Mouse (Mus musculus) erythroblast, adult 5-6 weeks (primary cell): ENCODE results near the gene Dtx3. TPM values are rescaled to one million over a fixed set of nuclear protein-coding genes. Genes with fewer than 3 reads are reported as not detected.

Source experiments
- ATAC-seq: replicated peaks from 2 replicates; pipeline ENCODE4 v1.8.0; 2016; ENCODE audit warnings: moderate number of reproducible peaks, mild to moderate bottlenecking, moderate TSS enrichment, inconsistent platforms; ENCODE audit not compliant: poor library complexity, low FRiP score, severe bottlenecking
- total RNA-seq, 2 experiments: library from RNA; stranded (forward) in 1 of 2; stranded (reverse) in 1 of 2; fragments of 150-400 nt in 1 of 2; fragments of 200-764, 138-1000 nt in 1 of 2; gene quantifications; 2 replicates each; pipeline versions ENCODE4 v1.2.3 to v1.2.4; 2015 to 2017; ENCODE audit warnings: low replicate concordance in 2 of 2

Gene Dtx3
- total RNA-seq, 2 experiments from 2014 or later: 9.4 to 10.4 TPM

GRCm38 (mm10) chr10:127188465-127189115 lies 6.9 kb downstream of the Dtx3 start:
- ATAC-seq: 0 out of 2 replicates have a peak, but pooled peaks have one; percentile 29

DNA sequence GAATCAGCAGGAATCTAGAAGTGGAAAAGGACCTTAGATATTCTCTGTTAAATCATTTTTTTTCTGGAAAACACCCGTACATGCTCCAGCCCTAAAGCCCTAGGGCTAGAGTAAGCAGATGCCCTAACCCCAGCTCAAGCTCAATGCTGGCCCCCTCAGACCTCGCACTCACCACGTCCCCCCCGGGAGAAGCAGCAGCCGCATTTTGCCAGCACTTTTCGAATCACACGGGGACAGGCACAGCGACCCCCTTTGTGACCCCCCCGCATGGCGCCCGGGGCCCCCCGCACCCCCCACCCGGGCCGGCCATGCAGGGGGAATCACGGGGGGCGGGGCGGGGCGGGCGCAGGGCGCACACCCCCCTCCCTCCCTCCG lies 7.5 kb downstream of the Dtx3 start:
- no peak for ATAC-seq

GRCm38 (mm10) chr10:127187371-127188078 lies 8.0 kb downstream of the Dtx3 start:
- no peak for ATAC-seq

GRCm38 (mm10) chr10:127186451-127186850 lies 9.1 kb downstream of the Dtx3 start:
- ATAC-seq: no peak

- ATAC-seq: no peak
Observed at GRCm38 (mm10) chr10:127185506-127185905, 10.0 kb downstream of the Dtx3 start.

DNA sequence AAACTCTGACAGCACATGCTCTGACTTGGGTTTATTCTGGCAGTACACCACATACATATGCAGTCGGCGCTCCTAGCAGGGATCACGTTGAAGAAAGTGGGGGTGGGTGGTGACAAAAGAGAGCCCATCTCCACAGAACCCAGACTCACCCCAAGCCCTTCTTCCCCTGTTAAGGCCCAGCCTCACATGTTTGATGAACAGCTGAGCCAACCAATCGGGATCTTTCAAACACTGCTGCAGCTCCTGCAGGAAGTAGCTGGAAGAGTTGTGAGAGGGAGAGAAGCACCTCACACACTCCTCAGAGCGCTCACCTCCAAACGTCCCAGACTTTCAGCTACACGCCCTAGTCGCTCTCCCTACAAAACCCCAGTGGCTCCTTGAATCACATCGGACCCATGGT lies 10.4 kb downstream of the Dtx3 start:
- ATAC-seq: no peak

DNA sequence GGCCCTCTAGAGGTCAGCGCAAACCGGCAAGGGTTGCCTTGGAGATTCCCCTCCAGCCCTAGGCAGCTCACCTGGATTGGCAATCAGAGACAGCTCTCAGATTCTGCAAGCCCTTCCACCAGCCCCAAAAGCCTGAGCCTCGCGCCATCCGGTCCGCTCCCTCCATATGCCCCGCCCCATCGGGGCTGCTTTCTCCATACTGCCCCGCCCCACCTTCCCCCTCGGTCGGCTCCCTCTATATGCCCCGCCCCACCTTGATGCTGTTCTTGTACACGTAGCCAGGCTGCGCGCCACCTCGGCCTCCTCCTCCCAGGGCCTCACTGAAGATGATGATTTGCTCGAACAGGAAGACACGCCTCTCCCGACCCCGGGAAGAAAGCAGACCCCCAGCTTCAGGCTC lies 11.8 kb downstream of the Dtx3 start:
- ATAC-seq: no peak

- ATAC-seq: no peak
Observed at GRCm38 (mm10) chr10:127182624-127183023, 12.9 kb downstream of the Dtx3 start.

GRCm38 (mm10) chr10:127181566-127181965 lies 14.0 kb downstream of the Dtx3 start:
- ATAC-seq: no peak

DNA sequence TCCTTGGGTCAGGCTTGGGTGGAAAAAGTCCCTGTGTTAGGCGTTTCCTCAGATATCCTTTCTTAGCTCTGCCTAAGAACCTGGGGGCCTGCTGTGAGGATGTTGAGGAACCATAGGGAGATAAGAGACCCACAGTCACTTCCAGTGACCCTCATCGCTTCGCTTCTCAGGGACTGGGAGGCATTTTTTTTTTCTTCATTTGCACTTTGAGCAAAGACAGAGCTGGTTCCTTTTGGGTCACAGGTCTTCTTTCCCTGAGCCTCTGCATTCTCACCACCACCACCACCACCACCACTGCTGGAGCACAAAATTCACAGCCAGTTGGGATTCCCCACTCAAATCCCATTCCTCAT lies 14.9 kb downstream of the Dtx3 start:
- ATAC-seq: no peak

DNA sequence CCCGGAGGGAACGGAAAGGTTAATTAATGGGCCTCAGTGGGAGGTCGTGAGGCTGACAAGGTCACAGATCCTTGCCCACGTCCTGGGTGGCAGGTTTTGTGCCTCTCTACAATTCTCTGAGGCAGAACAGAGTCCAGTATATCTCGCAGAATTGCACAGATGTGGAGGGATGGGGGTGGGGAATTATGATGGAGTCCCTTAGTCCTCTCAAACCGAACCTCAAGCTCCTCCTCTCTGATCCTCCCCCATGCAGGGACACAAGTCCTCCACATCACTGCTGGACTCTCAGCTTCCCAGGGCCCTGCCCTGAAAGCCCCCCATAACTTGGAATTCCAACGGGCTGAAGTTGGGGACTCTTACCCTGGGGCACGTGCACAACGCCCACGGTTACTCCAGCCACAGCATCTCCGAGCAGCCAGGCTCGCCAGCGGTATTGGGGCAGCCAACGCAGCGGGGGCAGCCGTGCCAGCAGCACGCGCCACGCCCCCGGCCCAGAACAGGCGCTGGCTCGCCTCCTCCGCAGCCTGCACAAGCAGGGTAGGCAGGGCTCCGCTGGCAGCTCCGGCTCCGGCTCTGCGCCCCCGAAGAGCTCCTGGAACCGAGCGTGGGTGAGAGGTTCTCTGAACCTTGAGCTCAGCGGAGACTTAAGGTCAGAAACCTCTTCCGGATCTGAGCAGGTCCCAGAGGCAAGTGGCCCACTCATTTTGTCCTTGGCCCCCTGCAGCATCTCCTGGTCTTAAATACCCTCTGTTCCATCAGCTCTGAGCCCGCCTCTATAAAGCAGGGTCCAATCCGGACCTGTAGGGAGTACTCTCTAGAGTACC lies 15.4 kb downstream of the Dtx3 start, which contains the start of gene Slc26a10:
Gene Slc26a10 (minus strand): TSS at position 775 of the 824 bp plus-strand sequence.
- ATAC-seq: no peak

- ATAC-seq: no peak
Observed at GRCm38 (mm10) chr10:127178286-127179027, 17.1 kb downstream of the Dtx3 start.

DNA sequence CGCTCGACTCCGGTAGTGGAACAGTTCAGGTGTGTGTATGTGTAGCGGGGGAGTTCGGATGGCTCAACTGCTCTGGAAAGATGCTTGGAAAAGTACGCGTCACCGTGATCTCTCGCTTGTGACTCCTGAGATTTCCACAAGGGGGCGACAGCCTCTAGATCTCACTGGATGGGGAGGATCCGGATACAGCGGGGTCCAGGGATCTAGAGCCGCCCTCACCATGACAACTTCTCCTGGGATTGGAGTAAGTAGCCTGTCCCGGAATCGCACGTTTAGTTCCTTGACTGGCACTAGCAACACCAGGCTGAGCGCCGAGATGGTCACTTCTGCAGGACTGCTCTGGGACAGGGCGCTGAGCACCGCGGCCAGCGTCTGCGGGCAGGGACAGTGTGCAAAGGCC lies 17.8 kb downstream of the Dtx3 start:
- ATAC-seq: peak; percentile 78

DNA sequence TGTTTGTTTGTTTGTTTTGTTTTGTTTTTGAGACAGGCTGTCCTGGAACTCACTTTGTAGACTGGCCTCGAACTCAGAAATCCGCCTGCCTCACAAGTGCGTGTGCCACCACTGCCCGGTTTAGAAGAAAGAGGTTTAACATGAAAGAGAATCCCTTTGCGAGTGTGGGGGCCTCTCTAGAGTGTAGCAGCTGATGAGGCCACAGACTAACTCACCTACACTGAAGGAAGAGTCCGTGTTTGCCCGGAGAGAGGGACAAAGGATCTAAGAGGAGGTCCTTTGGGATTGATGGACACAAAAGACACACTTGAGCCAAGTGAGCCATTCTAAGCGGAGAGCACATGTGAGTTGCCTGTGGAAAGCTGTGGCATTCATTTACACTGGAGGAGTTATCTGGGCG lies 18.3 kb downstream of the Dtx3 start:
- ATAC-seq: peak; percentile 7; the same call in 1 of the 2 replicates

DNA sequence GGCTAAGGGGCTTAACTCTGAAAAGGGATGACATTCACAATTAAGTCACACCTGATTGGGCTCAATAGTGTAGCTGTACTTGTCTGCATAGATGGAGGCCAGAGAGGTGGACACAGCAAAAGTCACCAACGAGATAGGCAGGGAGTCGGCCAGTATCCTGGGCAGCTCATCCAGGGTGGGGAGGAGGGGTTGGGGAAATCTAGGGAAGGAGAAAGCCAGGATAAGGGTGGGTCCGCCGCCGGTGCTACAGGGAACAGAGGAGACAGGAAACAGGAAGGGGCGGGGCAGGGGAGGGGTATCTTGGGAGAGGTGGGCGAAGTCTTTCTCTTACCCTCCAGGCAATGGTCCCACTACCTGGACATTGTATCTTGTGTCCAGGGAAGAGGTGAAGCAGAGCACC lies 18.8 kb downstream of the Dtx3 start:
- ATAC-seq: no peak

- no peak for ATAC-seq
Observed at GRCm38 (mm10) chr10:127176228-127176627, 19.3 kb downstream of the Dtx3 start.

- ATAC-seq: no peak
Observed at GRCm38 (mm10) chr10:127174170-127174569, 21.4 kb downstream of the Dtx3 start.

DNA sequence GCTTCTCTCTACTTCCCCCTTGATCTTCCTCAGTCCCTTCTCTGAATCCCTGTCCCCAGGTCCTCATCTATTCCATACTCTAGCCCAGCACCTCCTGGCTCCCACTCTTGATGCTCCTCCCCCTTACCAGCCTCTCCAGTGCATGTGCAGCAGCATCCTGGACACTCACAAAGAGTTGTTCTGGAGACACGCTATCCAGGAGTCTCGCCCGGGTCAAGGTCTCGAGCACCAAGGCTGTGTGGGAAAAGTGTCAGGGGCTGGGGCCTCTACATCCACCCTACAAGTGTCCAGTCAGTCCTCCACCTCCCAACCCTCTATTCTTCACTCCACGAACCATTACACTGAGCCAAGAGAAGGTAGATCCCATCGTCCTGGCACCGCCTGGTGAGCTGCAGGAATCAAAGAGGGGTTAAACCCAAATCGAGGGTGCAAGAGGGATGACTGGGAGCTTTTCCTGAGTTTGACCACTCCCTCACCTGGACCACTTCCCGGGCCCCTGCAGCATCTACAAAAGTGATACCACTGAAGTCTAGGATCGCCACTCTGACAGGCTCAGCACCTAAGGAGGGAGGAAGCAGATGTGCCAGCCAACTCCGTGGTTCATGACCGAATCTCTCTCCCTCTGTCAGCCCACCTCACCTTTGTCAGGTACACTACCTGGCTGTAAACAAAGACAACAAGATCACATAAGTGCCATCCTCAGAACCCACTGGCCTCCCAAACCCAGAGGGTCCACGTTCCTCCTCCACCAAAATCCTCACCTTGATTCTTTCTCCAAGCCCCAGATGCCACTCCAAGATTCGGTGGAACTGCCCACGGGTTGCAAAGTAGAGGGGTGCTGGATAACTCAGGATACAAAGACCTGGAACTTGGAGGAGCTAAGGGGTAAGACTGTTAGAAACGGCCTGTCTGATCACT lies 22.1 kb downstream of the Dtx3 start:
- ATAC-seq: no peak

DNA sequence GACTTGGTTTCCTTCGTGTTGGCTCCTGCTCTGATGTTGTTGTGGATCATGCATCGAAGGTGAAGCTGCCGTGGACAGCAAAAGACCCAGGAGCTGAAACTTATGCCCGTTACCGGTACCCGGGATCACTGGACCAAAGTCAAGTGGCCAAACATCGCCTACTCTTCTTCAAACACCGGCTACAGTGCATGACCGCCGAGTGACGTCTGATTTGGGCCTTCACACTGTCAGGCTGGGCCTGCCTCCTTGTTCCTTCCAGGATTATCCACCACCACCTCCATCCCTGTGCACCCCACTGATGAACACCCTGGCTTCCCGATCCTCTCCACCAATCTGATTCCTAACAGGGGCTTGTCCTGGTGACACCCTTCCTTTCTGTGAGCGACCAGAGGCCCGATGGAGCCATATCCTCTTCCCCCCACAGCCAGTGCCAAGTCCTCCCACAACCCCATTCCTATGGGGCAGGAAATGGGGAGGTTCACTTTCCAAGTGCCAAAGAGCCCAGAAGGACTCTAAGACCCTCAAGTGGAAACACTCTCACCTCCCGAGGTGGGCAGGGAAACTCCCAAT lies 23.8 kb downstream of the Dtx3 start:
- no peak for ATAC-seq
